Mouse (Mus musculus) spleen, embryonic (tissue): Measurements from ENCODE around the gene Baz2b.

Source experiments
- CTCF ChIA-PET: fragments of 350-600 bp; sonication (Branson Sonifier 250); formaldehyde crosslinking; loops from one replicate; lab custom pipeline; 2022; lab: Charles Lee

The Baz2b gene

GRCm38 (mm10) chr2:60209703-60210651, at the start of gene Baz2b, which contains the start of gene March7:
Gene Baz2b (minus strand): TSS chr2:60209839.
Gene March7 (plus strand): TSS chr2:60209887.
- CTCF ChIA-PET, result no interaction called here

DNA sequence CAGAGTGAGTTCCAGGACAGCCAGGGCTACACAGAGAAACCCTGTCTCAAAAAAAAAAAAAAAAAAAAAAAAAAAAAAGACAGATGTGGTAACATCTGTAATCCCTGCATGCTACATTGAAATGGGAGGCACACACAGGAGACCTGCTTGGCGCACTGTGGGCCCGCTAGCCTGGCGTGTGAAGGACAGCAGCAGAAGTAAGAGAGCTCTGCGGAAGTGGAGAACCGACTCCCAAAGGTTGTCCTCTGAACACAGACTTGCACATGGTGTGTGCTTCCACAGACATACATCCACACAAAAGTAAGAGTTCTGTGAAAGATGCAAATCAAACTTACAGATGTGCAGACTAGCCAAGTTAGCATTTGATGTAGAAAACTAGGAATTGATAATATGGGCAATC, 49.5 kb upstream of the Baz2b start:
- CTCF ChIA-PET, result no interaction called here

GRCm38 (mm10) chr2:60256751-60257150, 47.1 kb upstream of the Baz2b start:
- CTCF ChIA-PET, result no interaction called here

DNA sequence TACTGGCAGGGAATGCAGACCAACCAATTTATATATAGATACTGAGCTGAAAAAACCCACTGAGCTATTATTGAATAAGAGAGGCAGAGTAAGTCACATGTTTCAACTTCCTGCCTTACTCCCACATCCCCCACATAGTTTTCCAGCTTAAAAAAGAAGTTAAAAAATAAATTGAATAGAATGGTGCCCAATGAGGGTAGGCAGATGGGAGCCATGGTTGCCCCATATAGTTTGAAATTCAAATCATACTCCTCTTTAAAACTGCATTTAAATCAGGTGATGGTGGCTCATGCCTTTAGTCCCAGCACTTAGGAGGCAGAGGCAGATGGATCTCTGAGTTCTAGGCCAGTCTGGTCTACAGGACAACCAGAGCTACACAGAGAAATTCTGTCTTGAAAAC, 43.9 kb upstream of the Baz2b start:
- CTCF ChIA-PET, result no interaction called here

DNA sequence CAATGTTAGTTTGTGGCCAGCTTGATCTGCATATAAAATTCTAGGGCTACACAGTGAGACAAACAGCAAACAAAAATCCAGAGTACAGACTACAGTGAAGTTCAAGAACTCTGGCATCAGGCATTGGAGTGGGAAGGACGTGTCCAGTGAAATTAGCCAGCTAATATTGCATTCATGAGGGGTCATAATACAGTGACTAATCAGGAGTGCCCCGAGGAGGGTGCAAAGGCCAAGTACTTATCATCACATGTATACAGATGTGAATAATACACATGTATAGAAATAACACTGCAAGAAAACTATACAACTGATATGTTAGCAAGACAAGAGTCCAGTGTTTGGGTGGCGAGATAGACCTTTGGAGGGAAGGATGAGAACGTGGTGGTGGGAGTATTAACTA, 43.1 kb upstream of the Baz2b start:
- CTCF ChIA-PET, result interaction anchor here (0.6 kb wide), 1 partner anchor 231 kb away, joined by 9 read pairs; no protein-coding TSS in a partner anchor

DNA sequence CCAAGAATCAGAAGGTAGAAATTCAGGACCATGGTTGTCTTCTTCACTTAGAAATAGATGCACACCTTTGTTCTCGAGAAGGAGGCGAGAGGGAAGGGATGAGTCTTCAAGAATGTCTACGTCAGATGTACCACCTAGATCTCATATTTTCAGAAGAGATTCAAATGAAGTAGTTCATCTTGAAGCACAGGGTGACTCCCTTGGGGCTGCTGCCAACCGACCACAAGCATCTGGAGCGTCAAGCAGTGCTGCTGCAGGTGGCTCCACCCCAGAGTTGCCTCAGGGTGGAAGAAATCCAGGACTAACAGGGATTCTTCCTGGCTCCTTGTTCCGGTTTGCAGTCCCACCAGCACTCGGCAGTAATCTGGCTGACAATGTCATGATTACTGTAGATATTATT, 24.9 kb upstream of the Baz2b start:
- CTCF ChIA-PET, result no interaction called here

DNA sequence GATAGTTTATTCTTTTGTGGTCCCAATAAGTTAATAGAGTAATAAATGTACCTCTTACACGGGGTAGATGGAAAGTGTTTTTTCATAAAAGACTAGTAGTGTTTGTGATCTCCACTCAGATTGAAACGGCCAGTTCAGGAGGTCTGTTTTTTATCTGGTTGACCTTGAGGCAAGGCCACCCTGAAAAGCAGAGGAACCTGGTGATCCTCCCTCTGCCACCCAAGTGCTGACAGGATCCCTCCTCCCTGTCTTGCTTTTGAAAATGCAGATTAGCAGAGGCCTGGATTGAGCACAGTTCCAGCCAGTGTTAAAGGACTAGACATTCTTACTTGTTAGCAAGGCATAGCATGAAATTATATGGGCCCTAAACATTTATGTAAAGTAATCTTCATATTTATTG, 23.5 kb upstream of the Baz2b start:
- CTCF ChIA-PET, result interaction anchor here (1.0 kb wide), 1 partner anchor 14 kb away, joined by 6 read pairs; no protein-coding TSS in a partner anchor

GRCm38 (mm10) chr2:60230361-60230760, 20.7 kb upstream of the Baz2b start:
- CTCF ChIA-PET, result no interaction called here

DNA sequence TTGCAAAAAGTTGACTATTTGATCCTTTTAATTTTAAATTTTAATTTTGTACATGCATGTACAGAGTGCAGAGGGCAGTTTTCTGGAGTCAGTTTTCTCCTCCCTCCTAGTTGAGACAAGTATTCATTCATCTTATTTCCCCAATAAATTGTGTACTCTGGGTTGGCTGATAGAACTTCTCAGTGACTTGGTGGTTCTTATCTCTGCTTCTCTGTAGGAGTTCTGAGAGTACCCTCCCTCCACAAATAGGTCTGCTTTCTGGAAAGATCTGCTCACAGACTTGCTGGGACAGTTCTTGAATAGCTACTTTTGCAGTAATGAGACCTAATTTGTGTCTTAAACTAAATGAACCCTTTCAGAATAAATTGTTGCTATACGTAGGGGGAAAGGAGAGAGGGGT, 18.8 kb upstream of the Baz2b start:
- CTCF ChIA-PET, result no interaction called here

- CTCF ChIA-PET, result no interaction called here
Measured at GRCm38 (mm10) chr2:60223489-60223888, 13.8 kb upstream of the Baz2b start.

DNA sequence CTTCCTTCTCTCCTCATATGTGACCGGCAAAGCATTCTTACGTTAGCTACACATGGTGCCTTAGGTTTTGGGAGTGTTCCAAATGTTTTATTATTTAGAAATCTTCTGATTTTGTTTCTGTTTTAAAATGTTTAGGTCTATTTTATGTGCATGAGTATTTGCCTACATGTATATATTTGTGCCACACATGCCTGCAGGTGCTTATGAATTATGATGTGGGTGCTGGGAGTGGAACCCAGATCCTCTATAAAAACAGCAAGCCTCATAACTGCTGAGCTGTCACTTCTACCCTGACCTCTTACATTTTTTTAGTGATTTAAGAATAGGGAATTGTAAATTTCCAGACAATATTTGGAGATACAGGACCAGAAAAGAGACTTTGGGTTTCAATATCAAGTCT, 12.3 kb upstream of the Baz2b start:
- CTCF ChIA-PET, result no interaction called here

DNA sequence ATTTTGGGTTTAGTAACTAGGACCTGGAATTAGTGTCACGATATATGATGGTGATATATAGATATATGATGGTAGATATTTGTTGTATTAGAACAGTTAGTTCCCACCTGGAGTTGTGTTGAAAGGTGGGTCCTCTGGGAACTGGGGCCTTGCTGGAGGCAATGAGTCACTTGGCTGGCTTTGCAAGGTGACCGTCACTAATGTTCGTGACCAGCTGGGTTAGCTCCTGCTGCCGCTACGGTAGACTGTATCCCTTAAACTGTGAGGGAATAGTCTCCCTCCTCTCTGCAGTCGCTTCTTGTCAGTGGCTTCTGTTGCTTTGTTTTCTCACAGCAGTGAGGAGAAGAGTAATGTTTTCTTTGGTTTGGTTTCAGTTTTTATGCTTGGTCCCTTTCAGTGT, 11.6 kb upstream of the Baz2b start:
- CTCF ChIA-PET, result no interaction called here

GRCm38 (mm10) chr2:60217620-60218019, 8.0 kb upstream of the Baz2b start:
- CTCF ChIA-PET, result no interaction called here

GRCm38 (mm10) chr2:60216547-60217153, 7.0 kb upstream of the Baz2b start:
- CTCF ChIA-PET, result no interaction called here

- CTCF ChIA-PET, result no interaction called here
Measured at GRCm38 (mm10) chr2:60214683-60215082, 5.0 kb upstream of the Baz2b start.

DNA sequence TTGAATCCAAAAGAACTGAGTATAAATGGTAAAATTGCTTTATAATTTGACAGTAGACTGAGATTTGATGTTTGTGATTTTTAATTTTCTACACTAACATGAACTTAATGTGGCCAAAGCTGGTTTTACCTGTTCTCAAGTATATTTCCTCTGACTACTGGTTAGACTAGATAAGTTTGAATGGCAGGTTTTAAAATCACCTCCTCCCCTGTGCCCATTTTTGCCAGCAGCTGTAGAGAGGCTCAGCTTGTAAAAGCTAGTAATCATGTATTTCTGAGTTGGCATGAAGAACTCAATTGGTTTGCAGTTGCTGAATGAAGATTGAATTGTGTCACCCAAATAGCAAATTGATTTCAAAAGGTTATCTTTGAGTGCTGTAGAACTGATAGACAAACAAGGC, 2.8 kb upstream of the Baz2b start:
- CTCF ChIA-PET, result no interaction called here

GRCm38 (mm10) chr2:60210821-60211220, 1.2 kb upstream of the Baz2b start:
- CTCF ChIA-PET, result interaction anchor here (0.6 kb wide), 2 partner anchors 30 to 238 kb away, joined by 4 read pairs; no protein-coding TSS in a partner anchor

DNA sequence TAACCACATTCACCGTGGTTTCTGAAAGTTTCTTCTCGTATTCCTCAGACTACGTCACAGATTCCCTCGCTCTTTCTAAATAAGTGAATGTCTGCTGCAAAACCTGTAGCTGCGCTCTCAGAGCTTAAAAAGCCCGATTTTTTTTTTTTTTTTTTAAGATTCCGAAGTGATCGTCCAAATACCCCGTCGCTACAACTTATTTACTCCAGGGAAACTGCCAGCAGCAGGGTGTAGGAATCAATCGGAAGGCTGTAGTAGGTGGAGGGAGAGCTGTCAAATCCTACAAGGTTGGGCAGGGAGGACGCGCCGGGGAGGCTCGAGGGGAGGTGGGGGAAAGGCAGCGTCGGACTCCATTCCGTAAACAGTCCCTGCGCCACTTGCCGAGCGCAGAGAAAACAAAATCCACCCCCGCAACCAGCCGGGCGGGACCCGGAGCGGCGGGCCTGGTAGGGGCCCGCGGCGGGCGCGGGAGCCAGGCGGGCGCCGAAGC, 472 bp downstream of the Baz2b start:
- CTCF ChIA-PET, result no interaction called here

GRCm38 (mm10) chr2:60205795-60206194, 3.8 kb downstream of the Baz2b start:
- CTCF ChIA-PET, result no interaction called here

DNA sequence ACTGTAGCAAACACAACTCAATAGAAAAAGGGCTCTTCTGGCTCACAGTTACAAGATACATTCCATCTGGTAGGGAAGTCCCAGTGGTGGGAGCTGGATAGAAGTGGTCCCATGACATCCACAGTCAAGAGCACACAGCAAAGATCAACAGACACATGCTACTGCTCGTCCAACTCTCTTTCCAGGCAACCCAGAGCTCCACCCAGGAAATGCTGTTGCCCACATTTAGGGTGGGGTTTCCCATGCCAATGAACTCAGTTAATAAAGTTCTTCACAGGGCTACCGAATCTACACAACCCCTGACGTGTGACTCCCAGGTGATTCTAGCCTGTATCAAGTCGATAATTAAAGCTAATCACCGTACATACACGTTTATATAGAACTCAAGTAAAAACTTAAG, 5.5 kb downstream of the Baz2b start:
- CTCF ChIA-PET, result no interaction called here

DNA sequence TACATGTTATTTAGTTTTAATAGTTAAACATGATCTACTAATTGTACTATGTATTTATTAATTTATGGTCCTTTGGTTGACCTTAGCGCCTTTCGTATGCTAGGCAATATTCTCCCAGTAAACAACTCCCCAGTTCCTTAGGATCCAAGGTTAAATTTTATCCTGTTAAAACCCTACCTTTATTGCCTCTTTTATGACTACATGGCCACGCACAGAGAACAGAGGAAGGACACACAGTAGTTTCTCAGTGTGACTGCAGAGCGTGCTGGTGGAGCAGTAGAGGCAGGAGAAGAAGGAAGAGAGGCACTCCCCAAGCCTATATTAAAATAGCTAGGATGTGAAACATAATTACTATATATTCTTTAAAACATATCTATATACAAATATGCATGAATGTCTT, 5.9 kb downstream of the Baz2b start:
- CTCF ChIA-PET, result no interaction called here

GRCm38 (mm10) chr2:60202900-60203530, 6.6 kb downstream of the Baz2b start:
- CTCF ChIA-PET, result interaction anchor here (0.6 kb wide), 1 partner anchor 126 kb away, joined by 4 read pairs; no protein-coding TSS in a partner anchor
